Mouse (Mus musculus): ENCODE measurements at regions not wholly inside any gene's neighbourhood (a gene's known extent, or its start where the extent isn't known, plus 50 kb on each side); places are given as distances from the start of the nearest gene placed in this dataset.
A peak's percentile ranks its signal among the peaks of the same experiment; 100 is the strongest.

DNA sequence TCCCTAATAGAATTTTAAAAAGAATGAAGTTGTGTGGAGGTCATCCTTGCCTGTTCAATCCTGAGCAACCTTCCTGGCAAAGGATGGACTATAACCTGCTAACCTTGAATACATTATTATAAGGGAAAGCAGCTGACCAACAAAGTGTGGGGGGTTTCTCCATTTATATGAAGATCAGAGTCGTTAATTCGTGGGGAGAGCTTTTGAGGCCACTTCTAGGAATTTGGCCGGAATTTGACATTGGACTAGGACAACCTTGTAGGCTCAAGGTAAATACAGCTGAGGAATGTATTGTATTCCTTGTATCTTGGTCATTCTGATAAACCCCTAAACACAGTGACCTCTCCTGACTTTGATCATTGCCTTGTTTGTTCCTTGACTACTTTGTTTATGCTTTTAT, 56.9 kb downstream of the Klf4 start:
- DNase-seq (ENCODE audit: low read depth, low spot score) = no peak

DNA sequence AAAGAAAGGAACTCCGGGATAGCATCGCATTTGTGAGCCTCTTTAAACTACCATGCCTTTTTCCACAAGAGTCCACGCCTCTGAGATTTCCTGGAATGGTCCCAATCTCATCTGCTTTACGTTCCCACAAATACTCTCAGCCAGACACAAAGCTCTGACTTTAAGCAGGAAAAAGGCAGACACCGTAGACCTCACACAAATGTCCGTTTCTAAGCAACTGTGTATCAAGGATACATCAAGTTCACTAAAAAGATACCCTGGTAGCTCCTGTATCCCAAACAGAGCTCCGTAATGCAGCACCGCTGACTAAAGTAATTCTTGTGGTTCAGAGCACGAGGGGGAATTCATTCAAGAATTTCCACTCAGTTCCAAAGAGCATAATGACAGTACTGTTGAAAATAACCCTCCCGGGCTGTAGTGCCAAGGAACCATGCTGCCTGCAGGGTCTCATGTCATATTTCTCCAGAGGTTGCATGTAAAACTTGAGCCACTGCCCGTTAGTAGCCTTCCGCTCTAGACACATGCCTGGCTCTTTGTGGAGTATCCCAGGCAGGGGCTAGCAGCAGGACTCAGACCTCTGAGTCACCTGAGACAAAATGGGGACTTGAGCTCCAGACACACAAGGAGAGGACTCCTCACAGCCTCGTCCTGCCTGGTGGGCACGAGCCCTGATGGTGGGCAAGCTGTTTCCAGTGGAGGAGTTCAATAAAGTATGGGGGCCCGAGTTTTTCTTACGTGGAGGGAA, 58.0 kb downstream of the Klf4 start:
- no peak for DNase-seq (ENCODE audit: low read depth, low spot score)

DNA sequence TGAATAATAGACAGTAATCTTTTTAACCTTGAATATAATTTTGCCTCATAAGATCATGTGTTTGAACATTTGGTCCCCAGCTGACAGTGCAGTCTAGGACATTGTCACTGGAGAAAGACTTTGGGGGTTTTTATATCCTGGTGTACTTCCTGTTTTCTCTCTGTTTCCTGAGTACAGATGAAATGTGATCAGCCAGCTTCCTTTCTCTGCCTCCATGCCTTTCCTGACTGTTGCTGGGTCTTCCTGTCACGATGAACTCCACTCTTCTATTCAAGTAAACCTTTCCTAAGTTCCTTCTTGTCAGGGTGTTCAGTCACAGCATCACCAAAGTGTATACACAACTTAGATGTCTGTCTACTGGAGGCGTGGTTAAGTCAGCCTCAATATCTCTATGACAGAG, 59.6 kb downstream of the Klf4 start:
- no peak for DNase-seq (ENCODE audit: low read depth, low spot score)

DNA sequence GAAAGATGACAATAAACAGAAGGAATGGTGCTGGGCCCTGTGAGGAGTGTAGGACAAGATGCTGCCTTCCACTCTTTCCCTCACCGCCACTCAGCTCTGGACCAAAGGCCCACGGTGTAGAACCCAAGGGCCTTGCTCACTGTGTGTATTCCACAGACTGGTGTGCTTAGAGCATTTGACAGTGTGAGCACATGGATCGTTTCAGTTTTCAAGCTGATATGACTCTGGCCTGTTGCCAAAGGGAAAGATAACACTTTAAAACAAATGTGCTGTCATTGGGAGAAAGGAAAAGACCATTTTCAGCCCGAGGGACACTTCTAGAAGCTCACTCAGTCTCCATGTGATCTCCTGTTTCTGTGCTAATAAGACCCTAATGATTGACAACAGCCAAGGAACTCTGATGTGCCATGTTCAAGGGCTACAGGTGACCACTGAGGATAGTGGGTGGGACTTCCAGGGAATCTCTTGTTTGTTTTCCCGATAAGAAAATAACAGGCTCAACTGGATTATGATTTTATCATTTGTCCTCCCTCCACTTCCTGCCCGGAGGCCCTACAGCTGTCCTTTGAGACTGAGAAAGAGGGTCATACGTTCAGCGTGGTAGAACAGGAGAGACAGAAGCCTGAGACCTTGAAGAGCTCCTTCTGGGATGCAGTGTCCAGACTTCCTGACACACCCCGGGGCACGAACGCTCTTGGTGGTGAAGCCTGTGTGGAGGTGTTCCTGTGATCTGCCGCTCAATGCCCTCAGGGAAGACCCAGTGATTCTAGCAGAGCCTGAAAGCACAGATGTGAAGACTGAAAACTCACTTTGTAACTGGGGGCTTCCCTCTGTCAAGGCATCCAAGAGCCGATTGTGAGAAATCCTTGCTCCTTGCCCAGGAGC, 61.2 kb downstream of the Klf4 start:
- no peak for DNase-seq (ENCODE audit: low read depth, low spot score)

- no peak for DNase-seq (ENCODE audit: low read depth, low spot score)
Observed at GRCm38 (mm10) chr4:55464192-55464591, 68.1 kb downstream of the Klf4 start.

DNA sequence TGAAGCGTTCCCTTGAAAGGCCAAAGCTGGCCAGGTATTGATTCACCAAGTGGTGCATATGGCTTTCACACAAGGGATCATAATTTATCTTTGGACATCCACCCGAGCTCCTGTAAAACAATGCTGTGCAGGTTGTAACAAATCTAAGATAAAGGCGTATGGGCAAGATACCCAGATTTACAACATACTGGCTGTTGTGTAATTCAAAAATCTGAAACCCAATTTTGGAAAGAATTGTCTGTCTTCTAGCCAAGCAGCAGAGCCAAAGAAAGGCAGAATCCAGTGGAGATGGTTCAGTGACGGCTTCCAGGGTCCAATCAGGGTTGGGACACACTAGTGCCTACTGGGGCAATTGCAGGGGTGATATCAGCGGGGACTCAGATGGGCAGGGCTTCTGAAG, 70.3 kb downstream of the Klf4 start:
- no peak for DNase-seq (ENCODE audit: low read depth, low spot score)

DNA sequence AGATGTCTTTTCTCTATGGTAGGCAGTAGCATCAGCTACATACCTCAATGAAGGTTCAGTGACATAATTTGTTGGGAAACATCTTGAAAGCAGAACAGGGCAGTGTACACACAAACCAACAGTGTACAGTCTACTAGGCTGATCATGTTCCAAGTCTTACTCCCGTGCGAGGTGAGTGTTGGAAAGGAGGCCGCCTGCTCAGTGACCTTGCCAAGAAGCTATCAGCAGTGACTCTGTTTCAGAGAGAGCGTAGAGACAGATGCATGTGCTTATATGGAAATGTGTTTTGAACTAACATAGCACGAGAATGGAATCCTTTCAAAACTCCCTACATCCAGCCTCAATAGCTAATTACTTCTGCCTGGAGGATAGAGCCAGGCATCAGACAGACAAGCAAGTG, 78.4 kb downstream of the Klf4 start:
- no peak for DNase-seq (ENCODE audit: low read depth, low spot score)

- no peak for DNase-seq (ENCODE audit: low read depth, low spot score)
Observed at GRCm38 (mm10) chr4:55452546-55452945, 79.7 kb downstream of the Klf4 start.

GRCm38 (mm10) chr4:55451711-55452110, 80.6 kb downstream of the Klf4 start:
- DNase-seq (ENCODE audit: low read depth, low spot score) = no peak

DNA sequence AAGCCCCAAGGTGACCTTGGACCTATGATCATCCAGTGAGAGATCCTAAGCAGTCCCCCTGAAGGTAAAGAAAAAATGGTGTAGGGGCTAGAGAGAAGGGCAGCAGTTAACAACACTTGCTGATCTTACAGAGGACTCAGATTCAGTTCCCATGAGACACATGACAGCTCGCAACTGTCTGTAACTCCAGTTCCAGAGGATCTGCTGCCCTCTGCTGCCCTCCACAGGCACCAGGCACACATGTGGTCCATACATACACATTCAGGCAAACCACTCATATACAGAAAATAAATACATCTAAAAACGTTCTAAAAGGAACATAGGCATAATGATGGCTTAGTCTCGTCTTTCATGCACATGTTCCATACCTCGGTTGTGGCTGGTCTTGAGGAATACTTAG, 81.2 kb downstream of the Klf4 start:
- DNase-seq (ENCODE audit: low read depth, low spot score) = peak; percentile 3

GRCm38 (mm10) chr4:55443489-55443888, 88.8 kb downstream of the Klf4 start:
- DNase-seq (ENCODE audit: low read depth, low spot score) = no peak

GRCm38 (mm10) chr4:55442098-55442497, 90.2 kb downstream of the Klf4 start:
- no peak for DNase-seq (ENCODE audit: low read depth, low spot score)

All from embryo, embryonic 11.5 days (tissue).